Mouse (Mus musculus): Measurements from ENCODE around the gene Inhbb. TPM values are rescaled to one million over a fixed set of nuclear protein-coding genes. Genes with fewer than 3 reads are reported as not detected.

The Inhbb gene
- 1.3 and 1.6 TPM in 2 replicates for polyA plus RNA-seq (2012; rRNA removed)

DNA sequence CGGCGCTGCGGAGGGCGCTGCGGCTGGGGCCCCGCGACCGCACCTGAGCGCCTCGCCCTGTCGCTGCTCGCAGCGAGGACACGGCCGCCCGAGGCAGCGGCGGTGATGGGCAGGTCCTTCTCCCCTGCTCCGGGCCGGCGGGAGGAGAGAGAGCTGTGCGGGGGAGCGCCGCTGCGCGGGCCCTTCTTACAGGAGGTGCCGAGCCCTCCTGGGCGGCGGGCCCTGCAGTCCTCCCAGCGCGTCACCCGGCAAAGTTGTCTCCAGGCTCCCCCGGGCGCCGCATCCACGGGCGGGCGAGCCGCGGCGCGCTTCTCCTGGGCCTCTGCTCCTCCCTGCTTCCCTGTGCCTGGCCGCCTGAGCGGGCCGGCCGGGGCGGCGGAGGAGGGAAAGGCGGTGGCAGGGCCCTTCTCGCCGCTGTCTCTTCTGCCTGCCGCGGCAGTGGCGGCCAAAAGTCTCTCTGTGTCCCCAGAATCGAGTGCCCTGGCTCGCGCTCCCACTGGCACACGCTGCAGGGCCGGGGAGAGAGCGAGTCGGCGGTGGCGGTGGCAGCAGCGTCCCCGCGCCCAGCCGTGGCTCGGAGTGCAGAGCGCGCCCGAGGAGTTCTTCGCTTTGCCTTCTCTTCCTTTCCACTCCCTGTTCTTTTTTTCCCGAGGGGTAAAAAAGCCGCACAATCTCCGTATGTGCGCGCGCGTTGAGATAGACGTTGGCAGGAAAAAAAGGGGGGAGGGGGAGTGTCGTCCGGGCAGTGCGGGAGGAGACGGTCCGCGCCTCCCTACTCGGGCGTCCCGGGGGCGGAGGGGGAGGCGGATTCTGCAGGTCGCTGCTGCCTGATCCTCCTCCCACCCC, at the start of gene Inhbb:
TSS of gene Inhbb (minus strand) at position 673 of the 846 bp plus-strand sequence.
- Histone ChIP-seq H3K36me3 (ENCODE audit: control insufficient read depth, insufficient read depth, low read length) (no peaks in the 10 kb centered on the region), H3K27me3 (ENCODE audit: control insufficient read depth, insufficient read depth, low read length) (peaks cover 63% of the 10 kb centered on the region), H3K4me3 (ENCODE audit: low read depth, low read length) (peak within 1 kb of the TSS; percentile 64), H3K4me1 (ENCODE audit: control insufficient read depth, insufficient read depth, insufficient read length, low read length) (peaks cover 11% of the 10 kb centered on the region), H3K27ac (ENCODE audit: insufficient read depth, low read depth, low read length) (no peak within 1 kb of the TSS)
- 1% methylated on average over 91 of the region's 92 CpGs for WGBS
- no peak for TF ChIP-seq CTCF (IDR thresholded peaks at IDR 0.05; ENCODE audit: extremely low read depth, insufficient read length, insufficient replicate concordance, low read depth, low read length)

GRCm38 (mm10) chr1:119463386-119463785, 41.3 kb upstream of the Inhbb start:
- Histone ChIP-seq H3K4me3 (ENCODE audit: low read depth, low read length) (no peak overlapping the region), H3K36me3 (ENCODE audit: control insufficient read depth, insufficient read depth, low read length) (no peaks in the 10 kb centered on the region), H3K27me3 (ENCODE audit: control insufficient read depth, insufficient read depth, low read length) (no peaks in the 10 kb centered on the region), H3K4me1 (ENCODE audit: control insufficient read depth, insufficient read depth, insufficient read length, low read length) (no peaks in the 10 kb centered on the region), H3K27ac (ENCODE audit: insufficient read depth, low read depth, low read length) (no peak overlapping the region)
- WGBS = 47% methylated on average over 2 of the region's 2 CpGs
- TF ChIP-seq POLR2A (IDR thresholded peaks at IDR 0.05; ENCODE audit: low read depth, low read length) (no peak), CTCF (IDR thresholded peaks at IDR 0.05; ENCODE audit: extremely low read depth, insufficient read length, insufficient replicate concordance, low read depth, low read length) (no peak)

- TF ChIP-seq CTCF (IDR thresholded peaks at IDR 0.05; ENCODE audit: extremely low read depth, insufficient read length, insufficient replicate concordance, low read depth, low read length) (no peak), POLR2A (IDR thresholded peaks at IDR 0.05; ENCODE audit: low read depth, low read length) (no peak)
- Histone ChIP-seq H3K36me3 (ENCODE audit: control insufficient read depth, insufficient read depth, low read length) (no peaks in the 10 kb centered on the region), H3K4me3 (ENCODE audit: low read depth, low read length) (no peak overlapping the region), H3K27ac (ENCODE audit: insufficient read depth, low read depth, low read length) (no peak overlapping the region), H3K4me1 (ENCODE audit: control insufficient read depth, insufficient read depth, insufficient read length, low read length) (peaks cover 4% of the 10 kb centered on the region; the same call in 1 of the 2 replicates), H3K27me3 (ENCODE audit: control insufficient read depth, insufficient read depth, low read length) (no peaks in the 10 kb centered on the region)
- 79% methylated on average over 2 of the region's 2 CpGs for WGBS
Measured at GRCm38 (mm10) chr1:119460062-119460461, 38.0 kb upstream of the Inhbb start.

DNA sequence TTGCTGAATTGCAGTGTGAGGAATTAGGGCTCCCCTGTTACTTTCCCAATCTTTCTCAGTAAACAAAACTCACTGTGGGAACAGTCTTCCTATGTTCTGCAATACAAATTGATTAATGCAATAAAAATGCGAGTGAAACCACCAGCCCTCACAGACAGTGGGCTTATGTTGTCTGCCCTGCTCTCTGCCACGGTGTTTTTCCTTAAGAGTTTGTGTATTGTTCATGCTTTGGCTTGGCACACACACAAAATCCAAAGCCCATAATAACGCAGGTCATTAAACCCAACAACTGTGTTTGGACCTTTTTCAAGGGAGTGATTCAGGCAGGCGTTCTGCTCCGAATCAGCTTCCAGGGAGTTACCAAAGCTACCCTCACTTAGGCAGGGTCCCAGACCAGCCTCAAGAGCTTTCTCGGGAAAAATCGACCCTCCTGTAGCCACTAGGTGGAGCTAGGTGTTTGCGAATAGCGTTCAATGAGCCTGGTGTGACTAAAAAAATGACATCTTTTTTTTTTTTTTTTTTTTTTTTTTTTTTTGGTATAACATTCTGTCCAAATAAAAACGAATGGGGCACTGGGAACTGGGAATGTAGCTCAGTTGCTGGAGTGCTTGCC, 36.1 kb upstream of the Inhbb start:
- TF ChIP-seq POLR2A (IDR thresholded peaks at IDR 0.05; ENCODE audit: low read depth, low read length) (no peak), CTCF (IDR thresholded peaks at IDR 0.05; ENCODE audit: extremely low read depth, insufficient read length, insufficient replicate concordance, low read depth, low read length) (peak; percentile 65; the same call in 1 of the 2 replicates)
- WGBS = 5% methylated on average over 10 of the region's 10 CpGs
- Histone ChIP-seq H3K36me3 (ENCODE audit: control insufficient read depth, insufficient read depth, low read length) (no peaks in the 10 kb centered on the region), H3K27ac (ENCODE audit: insufficient read depth, low read depth, low read length) (no peak overlapping the region), H3K4me1 (ENCODE audit: control insufficient read depth, insufficient read depth, insufficient read length, low read length) (peaks cover 4% of the 10 kb centered on the region; the same call in 1 of the 2 replicates), H3K27me3 (ENCODE audit: control insufficient read depth, insufficient read depth, low read length) (no peaks in the 10 kb centered on the region), H3K4me3 (ENCODE audit: low read depth, low read length) (no peak overlapping the region)

- TF ChIP-seq CTCF (IDR thresholded peaks at IDR 0.05; ENCODE audit: extremely low read depth, insufficient read length, insufficient replicate concordance, low read depth, low read length) (no peak), POLR2A (IDR thresholded peaks at IDR 0.05; ENCODE audit: low read depth, low read length) (no peak)
- Histone ChIP-seq H3K4me1 (ENCODE audit: control insufficient read depth, insufficient read depth, insufficient read length, low read length) (peaks cover 4% of the 10 kb centered on the region; the same call in 1 of the 2 replicates), H3K4me3 (ENCODE audit: low read depth, low read length) (peak overlapping the region; percentile 30), H3K27ac (ENCODE audit: insufficient read depth, low read depth, low read length) (0 out of 2 replicates have a peak overlapping the region, but pooled peaks have one; percentile 5), H3K27me3 (ENCODE audit: control insufficient read depth, insufficient read depth, low read length) (no peaks in the 10 kb centered on the region), H3K36me3 (ENCODE audit: control insufficient read depth, insufficient read depth, low read length) (no peaks in the 10 kb centered on the region)
- WGBS = 46% methylated on average over 5 of the region's 5 CpGs
Measured at GRCm38 (mm10) chr1:119457528-119457855, 35.4 kb upstream of the Inhbb start.

DNA sequence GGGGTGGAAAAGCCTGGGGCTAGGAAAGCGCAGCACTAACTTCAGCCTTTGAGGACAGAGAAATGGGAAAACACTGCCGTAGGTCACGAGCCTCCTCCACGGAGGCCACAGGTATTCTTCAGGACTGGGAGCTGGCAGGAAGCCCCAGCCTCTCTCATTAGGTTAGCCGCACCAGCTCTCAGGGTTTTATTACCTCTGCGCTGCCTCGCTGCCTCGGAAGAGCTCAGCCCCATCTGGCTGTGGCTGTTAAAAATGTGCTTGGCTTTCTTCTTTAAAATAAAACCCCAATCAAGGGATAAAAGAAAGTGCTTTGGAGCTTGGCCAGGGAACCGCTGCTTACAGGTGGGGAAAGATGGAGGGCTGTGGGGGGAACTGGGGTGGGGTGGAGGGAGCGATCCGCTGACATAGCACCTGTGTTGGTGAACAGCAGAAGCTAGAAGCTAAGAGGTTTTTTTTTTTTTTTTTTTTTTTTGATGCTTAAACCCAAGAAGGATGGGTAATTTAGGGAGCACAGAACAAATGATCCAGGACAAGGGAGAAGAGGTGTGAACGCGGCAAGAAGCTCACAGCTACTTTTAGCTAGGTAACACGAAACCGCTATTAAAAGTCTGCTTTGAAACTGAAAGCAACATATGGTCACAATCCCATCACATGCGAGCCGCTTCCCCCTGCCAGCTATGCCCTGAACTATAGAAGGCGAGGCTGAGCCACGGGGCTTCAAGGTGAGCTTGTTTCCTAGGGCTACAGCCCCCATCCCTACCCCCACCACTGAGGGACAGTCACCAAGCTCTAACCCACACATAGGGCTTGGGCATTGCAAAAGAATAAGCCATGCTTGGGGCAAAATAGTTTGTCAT, 34.9 kb upstream of the Inhbb start:
- TF ChIP-seq CTCF (IDR thresholded peaks at IDR 0.05; ENCODE audit: extremely low read depth, insufficient read length, insufficient replicate concordance, low read depth, low read length) = no peak
- no peak for TF ChIP-seq POLR2A (IDR thresholded peaks at IDR 0.05; ENCODE audit: low read depth, low read length)
- 13% methylated on average over 19 of the region's 19 CpGs for WGBS
- Histone ChIP-seq H3K27me3 (ENCODE audit: control insufficient read depth, insufficient read depth, low read length) (no peaks in the 10 kb centered on the region), H3K36me3 (ENCODE audit: control insufficient read depth, insufficient read depth, low read length) (no peaks in the 10 kb centered on the region), H3K27ac (ENCODE audit: insufficient read depth, low read depth, low read length) (0 out of 2 replicates have a peak overlapping the region, but pooled peaks have one; percentile 5), H3K4me3 (ENCODE audit: low read depth, low read length) (peak overlapping the region; percentile 30), H3K4me1 (ENCODE audit: control insufficient read depth, insufficient read depth, insufficient read length, low read length) (peaks cover 4% of the 10 kb centered on the region; the same call in 1 of the 2 replicates)
